Mouse (Mus musculus): ENCODE measurements around the gene Rhobtb1.

The Rhobtb1 gene

DNA sequence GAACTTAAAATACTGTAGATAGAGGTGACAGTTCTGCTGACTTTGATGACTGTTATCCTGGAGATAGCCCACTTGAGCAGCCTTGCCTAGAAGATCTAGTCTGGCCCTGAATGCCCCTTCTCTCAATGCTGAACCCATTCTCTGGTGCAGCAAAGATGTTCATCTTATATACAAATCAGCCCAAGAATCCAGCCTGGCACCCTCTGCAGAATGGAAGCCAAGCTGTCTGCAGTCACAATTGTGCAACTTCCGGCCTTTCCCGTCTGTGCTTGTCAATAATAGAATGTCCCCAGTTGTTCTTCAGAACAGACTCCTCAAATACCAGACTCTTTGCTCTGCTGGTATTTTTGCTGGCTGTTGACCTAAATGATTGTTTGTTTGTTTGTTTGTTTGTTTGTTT is 89.3 kb downstream of the Rhobtb1 start:
- no peak for ATAC-seq (ENCODE audit: insufficient number of reproducible peaks, low FRiP score, low TSS enrichment)

DNA sequence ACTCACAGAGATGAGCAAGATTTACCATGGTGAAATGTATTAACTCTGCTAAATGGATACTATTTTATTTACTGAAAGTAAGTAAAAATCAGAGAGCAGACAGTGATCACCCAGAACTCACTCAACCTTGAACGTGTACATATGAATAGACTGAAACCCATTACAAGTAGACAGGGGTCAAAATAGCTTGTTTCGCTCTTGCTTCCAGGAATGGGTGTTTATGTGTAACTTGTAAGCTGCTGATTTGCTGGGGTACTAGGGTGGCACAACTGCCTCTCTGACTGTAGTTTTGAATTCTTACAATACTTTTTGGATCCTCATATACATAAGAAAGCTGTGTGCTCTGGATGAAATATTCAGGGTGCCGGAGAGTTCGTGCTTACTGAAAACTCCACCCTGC is 93.9 kb downstream of the Rhobtb1 start:
- no peak for ATAC-seq (ENCODE audit: insufficient number of reproducible peaks, low FRiP score, low TSS enrichment)

DNA sequence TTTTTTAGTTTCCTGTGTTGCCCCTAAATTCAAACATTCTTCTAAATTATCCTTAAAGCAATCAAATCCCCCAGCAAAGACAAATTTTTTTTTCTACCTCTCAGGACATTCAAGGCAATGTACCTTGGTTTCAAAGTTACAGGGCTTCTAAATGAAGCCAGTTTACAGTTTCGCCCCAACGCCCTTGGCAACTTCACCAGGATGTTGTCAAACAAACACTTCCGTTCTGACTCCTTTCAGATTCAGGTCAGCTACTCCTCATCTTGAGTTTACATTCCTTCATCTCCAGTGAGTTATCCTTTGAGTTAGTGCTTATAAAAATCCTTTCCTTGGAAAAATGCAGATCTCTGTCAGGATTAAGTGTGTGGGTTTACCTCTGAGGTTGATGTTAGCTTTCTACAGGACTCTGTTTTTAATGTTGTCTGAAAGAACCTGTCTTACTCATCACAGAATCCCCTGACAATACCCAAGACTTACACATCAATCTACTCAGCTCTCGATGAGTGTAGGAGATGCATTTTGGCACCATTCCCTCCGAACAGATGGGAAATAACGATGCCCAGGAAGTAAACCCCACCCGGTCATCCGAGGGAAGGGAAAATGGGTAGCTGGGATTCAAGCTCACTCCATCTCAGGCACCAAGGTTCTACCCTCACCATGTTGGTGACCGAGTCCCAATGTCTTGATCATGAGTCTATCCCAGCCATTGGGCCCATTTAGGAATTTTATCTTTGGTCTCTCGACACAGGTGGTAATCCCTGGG is 94.9 kb downstream of the Rhobtb1 start:
- ATAC-seq (ENCODE audit: insufficient number of reproducible peaks, low FRiP score, low TSS enrichment), result no peak

DNA sequence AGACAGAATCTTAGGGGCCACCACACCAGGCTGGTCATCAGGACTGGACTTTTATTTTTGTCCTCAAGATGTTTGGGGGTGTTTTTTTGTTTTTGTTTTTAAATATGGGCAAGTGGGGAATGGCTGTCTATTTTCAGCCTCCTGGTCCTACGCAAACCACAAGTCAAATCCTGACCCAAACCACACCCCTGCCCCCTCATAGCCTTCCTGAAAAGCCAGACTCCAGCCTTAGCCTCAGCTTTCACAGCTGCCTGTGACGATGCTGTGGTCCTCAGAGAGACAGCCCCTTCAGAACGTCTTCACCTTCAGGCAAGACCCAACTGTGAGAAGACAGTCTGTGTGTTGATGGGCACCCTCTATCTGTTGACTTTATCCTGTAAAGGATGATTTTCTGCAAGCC is 95.5 kb downstream of the Rhobtb1 start:
- no peak for ATAC-seq (ENCODE audit: insufficient number of reproducible peaks, low FRiP score, low TSS enrichment)

DNA sequence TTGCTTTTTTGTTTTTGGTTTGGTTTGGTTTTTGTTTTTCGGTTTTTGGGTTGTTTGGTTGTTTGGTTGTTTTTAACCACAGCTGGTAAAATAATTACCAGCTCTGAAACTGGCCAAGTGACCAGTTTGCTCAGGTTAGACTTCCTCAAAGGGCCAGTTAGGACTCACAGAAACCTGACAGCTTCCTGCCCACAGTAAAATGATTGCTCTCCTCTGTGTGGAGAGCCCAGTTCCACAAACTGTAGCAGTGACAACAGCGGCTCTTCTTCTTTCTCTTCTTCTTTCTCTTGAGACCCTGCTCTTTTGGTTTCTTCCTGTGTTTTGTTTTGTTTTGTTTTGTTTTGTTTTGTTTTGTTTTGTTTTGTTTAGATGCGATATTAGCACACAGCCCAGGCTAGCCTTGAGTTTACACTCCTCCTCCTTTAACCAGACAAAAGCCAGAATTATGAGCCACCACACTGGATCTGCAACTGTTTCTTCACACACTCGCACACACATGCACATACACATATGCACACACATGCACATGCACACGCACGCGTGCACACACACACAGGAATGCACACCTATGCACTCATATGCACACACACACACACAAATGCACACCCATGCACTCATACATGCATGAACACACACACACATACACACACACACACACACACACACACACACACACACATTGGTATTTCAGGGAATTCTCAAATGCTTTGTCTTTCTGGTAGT is 96.2 kb downstream of the Rhobtb1 start:
- no peak for ATAC-seq (ENCODE audit: insufficient number of reproducible peaks, low FRiP score, low TSS enrichment)

DNA sequence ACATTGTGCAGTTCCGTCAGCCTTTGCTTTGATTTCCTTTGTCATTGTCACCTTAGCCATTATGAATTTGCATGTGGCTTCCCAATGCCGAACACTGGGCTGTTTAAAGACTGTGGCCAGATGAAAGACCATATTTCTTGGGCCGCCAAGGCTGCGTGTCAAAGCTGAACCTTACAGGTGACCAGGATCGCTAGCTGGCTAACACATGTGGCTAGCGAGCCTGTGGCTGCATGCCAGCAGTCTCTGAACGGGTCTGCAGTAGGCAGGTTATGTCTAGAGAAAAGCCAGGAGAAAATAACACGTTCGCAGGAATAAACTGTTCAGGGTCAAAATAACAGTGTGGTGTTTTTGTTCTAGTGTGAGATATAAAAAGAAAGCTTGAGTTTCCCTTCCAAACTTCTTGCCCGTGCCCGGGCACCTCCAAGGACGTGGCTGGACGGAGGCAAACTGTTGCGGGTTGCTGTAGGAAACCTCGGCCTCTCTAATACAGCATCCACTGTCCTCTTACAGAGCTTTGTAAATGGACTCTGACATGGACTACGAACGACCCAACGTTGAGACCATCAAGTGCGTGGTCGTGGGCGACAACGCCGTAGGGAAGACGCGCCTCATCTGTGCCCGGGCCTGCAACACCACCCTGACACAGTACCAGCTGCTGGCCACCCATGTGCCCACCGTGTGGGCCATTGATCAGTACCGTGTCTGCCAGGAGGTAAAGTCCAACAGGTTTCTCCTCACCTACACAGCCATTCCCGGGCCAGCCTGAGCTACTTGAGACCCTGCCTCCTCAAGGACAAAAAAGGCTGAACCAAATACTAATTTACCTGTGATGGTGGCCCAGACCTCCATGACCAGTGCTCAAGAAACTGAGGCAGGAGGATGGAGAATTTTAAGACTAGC is 97.3 kb downstream of the Rhobtb1 start:
- ATAC-seq (ENCODE audit: insufficient number of reproducible peaks, low FRiP score, low TSS enrichment), result no peak

DNA sequence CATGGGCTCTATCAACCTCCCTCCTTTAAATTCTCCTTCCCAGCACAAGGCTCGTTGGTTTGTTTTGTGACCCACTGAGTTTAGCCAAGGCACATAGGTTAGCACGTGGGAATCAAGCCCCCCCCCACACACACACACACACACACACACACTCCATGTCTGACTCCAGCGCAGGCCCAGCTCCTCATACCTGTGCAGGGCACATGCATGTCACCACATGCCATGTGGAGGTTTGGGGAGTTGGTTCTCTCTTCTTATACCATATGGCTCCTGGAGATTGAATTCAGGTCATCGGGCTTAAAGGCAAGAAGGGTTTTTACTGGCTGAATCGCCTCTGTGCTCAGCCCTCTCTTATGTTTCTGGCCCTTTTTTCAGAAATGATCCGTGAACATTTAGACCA is 100.0 kb downstream of the Rhobtb1 start:
- ATAC-seq (ENCODE audit: insufficient number of reproducible peaks, low FRiP score, low TSS enrichment), result no peak

DNA sequence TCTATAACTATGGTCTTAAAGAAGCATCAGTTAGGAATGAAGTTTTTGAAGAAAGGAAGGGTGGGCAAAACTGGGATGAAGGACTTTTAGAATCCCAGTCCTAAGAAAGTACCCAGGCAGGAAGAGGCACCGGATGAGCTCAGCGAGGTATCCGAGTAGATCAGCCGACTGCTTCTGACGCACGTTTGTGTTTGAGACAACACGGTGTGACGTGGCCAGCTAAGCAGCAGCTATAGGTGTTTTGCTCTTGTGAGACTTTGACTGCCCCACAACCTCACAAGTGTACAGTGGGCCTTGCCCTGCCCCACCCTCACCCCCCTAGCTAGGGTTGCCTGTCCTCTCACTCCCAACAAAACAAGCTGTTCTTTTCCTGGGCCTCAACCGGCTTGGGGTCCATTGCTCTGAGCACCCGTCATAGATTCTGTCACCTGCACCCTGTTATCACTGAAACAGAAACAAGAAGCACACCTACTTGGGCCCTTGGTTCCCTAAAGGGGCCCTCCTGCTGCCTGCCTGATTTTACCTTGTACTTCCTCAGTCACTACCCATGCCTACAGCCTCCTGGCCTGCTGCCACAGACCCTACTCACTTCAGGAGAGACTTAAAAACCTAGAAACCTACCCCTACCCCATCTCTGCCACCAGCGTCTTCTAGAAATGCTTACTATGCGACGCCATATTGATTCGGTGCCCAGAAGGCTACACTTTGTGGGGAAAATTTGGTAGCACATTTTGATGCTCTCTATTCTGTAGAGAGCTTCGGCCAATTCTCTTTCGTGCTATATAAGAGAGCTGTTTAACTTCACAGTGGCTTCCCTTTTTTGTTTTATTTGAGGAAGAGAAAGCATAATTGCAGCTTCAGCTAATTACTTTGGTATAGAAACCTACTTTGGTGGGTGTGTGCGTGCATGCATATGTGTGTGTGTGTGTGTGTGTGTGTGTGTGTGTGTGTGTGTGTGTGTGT is 101.2 kb downstream of the Rhobtb1 start:
- no peak for ATAC-seq (ENCODE audit: insufficient number of reproducible peaks, low FRiP score, low TSS enrichment)

DNA sequence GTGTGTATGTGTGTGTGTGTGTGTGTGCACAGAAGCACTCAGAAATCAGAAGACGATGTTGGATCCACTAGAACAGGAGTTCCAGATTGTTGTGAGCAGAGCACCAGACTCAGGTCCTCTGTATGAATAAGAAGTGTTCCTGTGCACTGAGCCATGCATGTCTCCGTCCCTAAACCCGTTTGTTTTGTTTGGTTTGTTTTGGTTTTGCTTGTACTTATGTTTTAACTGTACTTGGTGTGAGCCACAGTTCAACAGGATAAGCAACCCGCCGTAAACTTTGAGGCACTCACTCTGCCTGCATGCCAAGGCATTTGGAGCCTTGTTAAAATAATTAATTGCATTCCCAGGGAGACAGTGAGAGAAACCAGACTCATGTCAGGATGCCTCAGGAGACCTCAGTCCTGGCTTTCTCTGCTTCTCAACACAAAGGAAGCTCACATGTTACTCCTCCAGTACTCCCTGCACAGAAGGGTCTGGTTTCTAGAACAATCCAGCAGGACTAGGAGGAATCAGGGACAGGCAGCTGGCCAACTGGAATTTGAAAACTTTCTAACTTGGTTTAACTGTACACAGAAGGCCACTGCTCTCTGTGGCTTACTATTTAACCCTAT is 101.9 kb downstream of the Rhobtb1 start:
- ATAC-seq (ENCODE audit: insufficient number of reproducible peaks, low FRiP score, low TSS enrichment), result no peak

DNA sequence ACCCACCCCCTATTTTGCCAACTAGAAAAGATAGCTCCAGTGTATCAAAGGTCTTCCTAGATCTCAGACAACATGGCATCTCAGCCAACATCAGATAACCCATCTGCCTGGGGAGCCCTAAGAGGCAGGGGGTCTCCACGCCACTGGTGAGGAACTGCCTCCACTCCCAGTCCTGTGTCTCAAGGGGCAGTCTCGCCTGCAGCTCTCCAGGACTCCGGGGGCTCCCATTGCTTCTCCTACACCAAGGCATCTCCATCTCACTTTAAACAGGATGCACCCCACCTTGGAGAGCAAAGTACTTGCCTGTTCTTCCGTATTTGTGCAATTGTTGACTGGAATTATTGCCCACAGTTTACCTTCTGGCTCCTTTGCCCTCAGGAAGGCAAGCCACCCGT is 102.4 kb downstream of the Rhobtb1 start:
- ATAC-seq (ENCODE audit: insufficient number of reproducible peaks, low FRiP score, low TSS enrichment), result no peak

DNA sequence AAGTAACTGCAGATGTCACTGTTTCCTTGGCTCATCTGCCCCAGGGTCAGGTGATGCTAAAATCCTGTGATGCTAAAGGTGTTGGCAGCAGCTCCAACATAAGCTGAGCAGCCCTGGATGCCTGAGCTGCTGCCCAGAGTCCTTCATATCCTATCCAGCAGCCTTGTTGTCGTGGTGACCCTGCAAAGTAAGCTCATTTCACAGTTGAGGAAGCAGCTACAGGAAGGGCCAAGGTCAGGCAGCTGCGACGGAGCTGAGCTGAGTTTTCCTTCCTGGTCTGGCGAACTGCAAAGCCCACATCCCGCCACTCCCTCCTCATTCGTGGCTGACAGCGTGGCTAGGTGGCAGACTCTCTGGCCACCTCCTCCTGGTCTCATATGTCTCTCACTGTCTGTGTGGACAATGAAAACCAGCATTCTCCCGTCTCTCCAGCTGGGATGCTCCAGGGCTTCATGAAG is 103.2 kb downstream of the Rhobtb1 start:
- ATAC-seq (ENCODE audit: insufficient number of reproducible peaks, low FRiP score, low TSS enrichment), result no peak

DNA sequence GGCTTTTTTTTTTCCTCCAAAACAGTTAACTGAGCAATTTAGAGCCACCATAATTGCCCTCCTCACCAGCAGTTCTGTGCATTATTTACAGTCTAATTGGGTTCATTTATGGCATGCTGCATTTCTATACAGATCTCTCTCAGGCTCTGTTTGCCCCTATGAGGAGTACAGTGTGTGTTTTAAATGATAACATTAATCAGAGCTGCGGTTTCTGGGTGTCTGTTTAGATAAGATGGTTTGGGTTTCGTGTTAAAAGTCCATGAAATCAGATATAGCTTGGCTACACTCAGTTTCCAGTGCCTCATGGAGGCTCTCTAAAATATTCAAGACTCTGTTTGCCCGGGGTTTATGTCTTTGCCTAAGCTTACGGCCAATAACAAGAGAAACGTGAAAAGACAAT is 104.4 kb downstream of the Rhobtb1 start:
- ATAC-seq (ENCODE audit: insufficient number of reproducible peaks, low FRiP score, low TSS enrichment), result no peak

DNA sequence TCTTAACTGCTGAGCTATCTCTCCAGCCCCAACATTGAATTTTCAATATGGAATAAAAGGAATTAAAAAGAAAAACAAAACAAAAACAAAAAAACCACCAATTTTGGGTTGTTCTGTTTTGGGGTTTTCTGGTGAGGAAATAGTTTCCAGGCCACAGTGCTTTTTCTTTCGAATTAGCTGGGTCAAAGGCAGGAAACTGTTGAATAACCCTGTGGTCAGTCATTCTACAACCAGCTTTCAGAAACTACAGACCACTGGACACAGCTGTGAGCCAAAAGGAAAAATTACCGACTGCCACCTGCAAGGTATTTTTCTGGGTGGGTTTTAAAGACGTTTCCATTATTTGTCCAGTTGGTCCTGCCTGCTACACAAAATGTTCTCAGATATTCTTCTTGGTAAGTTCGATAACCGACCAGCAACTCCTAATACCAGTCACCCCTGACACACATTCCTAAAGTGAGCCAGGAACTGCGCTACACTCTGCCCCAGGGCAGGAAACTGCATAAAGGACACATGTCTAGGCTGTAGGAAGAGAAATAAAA is 106.4 kb downstream of the Rhobtb1 start:
- ATAC-seq (ENCODE audit: insufficient number of reproducible peaks, low FRiP score, low TSS enrichment), result no peak

DNA sequence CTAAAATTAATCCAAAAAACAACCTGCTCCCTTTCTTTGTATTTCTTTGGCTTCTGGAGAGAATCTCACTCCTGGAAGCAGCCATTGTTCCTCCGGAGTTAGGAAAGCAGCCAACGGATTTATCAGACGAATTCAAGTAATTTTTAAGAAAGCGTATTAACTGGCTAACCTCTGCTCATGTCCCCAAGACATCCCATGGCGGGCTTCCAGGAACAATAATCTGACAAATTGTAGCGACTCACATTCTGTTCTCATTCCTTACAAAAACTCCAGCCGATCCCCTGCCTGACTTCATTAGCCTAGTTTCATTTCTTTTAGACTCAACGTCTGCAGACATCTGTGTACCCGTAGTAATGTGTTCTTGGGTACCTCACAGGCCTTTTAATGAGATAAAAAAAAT is 107.4 kb downstream of the Rhobtb1 start:
- no peak for ATAC-seq (ENCODE audit: insufficient number of reproducible peaks, low FRiP score, low TSS enrichment)

DNA sequence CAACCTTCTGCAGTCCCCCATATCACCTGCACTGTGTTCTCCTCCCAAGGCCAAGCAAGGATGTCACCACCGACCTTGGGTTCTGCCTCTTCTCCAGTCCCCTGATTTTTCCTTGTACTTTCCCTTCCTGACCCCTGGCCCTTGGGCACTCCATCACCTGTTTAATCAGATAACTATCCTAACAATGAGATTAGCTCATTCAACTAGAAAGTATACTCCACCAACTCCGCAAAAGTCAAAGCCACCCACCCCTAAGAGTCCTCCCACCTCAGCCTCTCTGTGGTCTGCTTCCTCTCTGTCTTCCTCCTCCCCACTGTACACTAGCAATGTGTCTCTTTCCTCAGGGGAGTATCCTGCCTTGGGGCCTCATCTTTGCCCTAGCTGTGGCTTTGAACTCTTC is 107.9 kb downstream of the Rhobtb1 start:
- ATAC-seq (ENCODE audit: insufficient number of reproducible peaks, low FRiP score, low TSS enrichment), result no peak

DNA sequence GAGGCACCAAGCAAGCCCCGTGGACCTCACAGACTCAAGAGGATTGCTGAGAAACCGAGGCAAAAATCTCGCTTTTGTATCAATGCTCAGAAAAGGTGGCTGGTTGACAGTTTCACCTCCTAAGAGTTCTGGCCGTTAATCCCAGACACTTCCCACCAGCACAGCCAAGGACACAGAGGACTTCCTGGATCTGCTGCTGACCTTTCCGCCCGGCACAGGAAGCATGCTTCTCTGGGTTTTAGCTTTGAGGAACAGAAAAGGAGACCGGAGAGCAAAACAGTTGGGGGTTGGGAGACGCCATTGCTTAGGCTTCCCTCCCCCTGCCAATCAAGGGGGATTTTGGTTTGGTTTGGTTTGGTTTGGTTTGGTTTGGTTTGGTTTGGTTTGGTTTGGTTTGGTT is 108.7 kb downstream of the Rhobtb1 start:
- ATAC-seq (ENCODE audit: insufficient number of reproducible peaks, low FRiP score, low TSS enrichment), result no peak

DNA sequence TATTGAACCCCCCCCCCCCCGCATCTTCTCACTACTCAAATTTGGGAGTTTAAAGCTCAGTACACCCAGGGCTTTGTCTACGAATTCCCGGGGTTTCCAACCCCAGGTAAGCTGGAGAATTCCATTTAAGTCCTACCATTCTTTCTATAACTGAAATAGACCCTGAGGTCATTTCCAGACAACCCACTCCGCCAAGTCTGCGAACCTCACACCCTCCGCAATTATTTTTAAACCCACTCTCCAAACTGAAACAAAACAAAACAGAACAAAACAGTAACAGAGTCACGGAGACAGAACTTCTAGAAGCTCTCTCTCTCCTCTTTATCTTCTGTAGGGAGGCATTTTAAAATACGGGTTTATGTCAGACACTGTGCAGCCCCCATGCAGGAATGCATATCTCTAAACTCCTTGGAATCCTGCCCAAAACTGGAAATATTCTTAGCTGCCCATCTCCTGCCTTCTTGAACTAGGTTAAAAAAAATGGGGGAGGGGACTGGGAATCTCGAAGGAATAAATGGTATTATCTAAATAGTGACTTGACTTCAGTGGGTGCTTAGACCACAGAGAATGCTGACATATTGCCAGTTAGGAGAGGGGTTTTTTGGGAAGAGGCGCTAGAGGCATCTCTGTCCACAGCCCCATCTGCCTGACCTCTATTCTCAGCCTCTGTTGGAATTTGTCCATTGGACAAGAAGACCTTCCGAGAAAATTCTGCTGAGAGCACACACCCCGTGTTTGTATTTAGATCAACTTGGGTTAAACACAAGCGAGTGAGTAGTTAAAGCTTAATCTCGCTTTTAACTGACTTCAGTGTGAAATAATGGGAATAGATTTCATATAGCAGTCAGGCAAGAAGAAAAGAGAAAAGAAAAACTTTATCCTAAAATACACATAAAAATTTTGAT is 111.9 kb downstream of the Rhobtb1 start:
- ATAC-seq (ENCODE audit: insufficient number of reproducible peaks, low FRiP score, low TSS enrichment), result no peak

DNA sequence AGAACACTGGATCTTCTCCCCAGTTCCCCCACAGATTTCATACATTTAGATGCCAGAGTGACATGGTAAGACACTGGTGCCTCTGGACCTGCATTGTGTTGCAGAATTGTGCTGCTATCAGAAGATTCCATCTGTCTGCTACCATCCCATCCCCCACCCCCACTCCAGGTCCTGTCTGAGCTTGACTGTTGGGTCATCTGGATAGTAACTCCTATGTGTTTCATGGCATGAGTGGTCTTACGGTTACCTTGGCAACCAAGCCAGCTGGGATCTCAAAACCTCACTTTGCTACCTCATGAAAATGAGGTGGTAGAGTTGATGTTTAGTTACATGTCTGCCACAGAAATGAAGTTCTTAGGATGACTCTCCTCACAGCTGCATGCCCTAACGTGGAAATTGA is 112.7 kb downstream of the Rhobtb1 start:
- ATAC-seq (ENCODE audit: insufficient number of reproducible peaks, low FRiP score, low TSS enrichment), result no peak

Data from cerebellum, adult (tissue).